Comparison of ENCODE assay signal across 8 mouse cellular contexts in the genomic region with DNA sequence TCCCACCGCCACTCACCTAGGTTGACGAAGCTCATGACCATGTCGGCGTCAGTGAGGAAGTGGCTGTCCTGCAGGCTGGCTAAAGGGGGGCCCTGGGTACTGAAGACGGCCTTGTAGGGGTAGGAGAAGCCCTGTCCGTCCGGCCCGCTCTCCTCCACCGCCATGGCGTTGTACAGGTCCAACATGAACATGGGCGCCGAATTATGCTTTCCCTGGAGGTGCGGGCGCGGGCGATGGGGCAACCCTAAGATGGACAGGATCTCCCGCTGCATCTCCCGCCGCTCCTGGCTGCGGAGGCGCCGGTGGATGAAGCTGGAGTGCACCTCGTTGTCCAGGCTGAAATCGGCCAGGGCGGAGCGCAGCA. TPM values are rescaled to one million over a fixed set of nuclear protein-coding genes. Genes with fewer than 3 reads are reported as not detected.
DNase-seq lines count a peak whose midpoint lies in the region; ATAC-seq and TF ChIP-seq lines count a peak whose summit lies in the region.

No protein-coding gene starts in this region.

- peak overlapping the region; percentile 78 for H3K4me3 ChIP-seq in gastrocnemius, adult 2 months
- H3K4me3 ChIP-seq in ES-E14 (ENCODE audit: insufficient read depth in 1 of 2, low read depth in 1 of 2, low read length in 2 of 2, poor library complexity in 1 of 2, severe bottlenecking in 1 of 2): peak overlapping the region; percentile 76 to 85
- H3K4me3 ChIP-seq in heart, embryonic 16.5 days (ENCODE audit: low read length): peak overlapping the region; percentile 79
- peak overlapping the region; percentile 50 for H3K4me3 ChIP-seq in liver, embryonic 15.5 days (replicated peaks)

- DNase-seq in gastrocnemius, adult 2 months: no peak
- DNase-seq in gastrocnemius, postnatal 25 days: no peak
- no peak for DNase-seq in ES-E14 (ENCODE audit: low read depth, low spot score)
- DNase-seq in right cerebral cortex, adult 2 months (ENCODE audit: low spot score in 2 of 2): no peak
- no peak for DNase-seq in left cerebral cortex, adult 18-20 months (ENCODE audit: low spot score in 2 of 2)
- DNase-seq in embryo, embryonic 10 days (ENCODE audit: low spot score): no peak

- H3K9me3 ChIP-seq in ES-E14 (ENCODE audit: control insufficient read depth, insufficient read depth, low read depth, low read length): no peaks in the 10 kb centered on the region
- H3K9me3 ChIP-seq in heart, embryonic 16.5 days (replicated peaks; ENCODE audit: control insufficient read depth, low read length): no peaks in the 10 kb centered on the region
- no peaks in the 10 kb centered on the region for H3K9me3 ChIP-seq in liver, embryonic 15.5 days (replicated peaks)

- 0% methylated on average over 26 of the region's 26 CpGs for WGBS in heart, embryonic 16.5 days
- under 1% methylated on average over 26 of the region's 26 CpGs for WGBS in liver, embryonic 15.5 days (ENCODE audit: insufficient replicate concordance)

- in situ Hi-C loops in ES-E14 (cut with MboI; ENCODE audit: low sequenced_read_pairs in 2 of 2, unreplicated experiment in 2 of 2): no loop called here

- peak overlapping the region; percentile 90 for H3K4me2 ChIP-seq in heart, embryonic 16.5 days (ENCODE audit: low read depth, low read length)
- H3K4me2 ChIP-seq in liver, embryonic 15.5 days: peak overlapping the region; percentile 63

- TF ChIP-seq CTCF in gastrocnemius, adult 2 months (IDR thresholded peaks at IDR 0.05): no peak

- no peaks in the 10 kb centered on the region for H3K36me3 ChIP-seq in ES-E14 (ENCODE audit: control insufficient read depth, insufficient read depth, low read length, poor library complexity, severe bottlenecking)
- no peaks in the 10 kb centered on the region for H3K36me3 ChIP-seq in heart, embryonic 16.5 days (ENCODE audit: control insufficient read depth, insufficient read depth)
- H3K36me3 ChIP-seq in liver, embryonic 15.5 days (replicated peaks): no peaks in the 10 kb centered on the region

- peak overlapping the region; percentile 63 for H3K9ac ChIP-seq in ES-E14 (ENCODE audit: insufficient read depth, low read depth, low read length, poor library complexity, severe bottlenecking)
- H3K9ac ChIP-seq in heart, embryonic 16.5 days (ENCODE audit: low read length): peak overlapping the region; percentile 86
- no peak overlapping the region for H3K9ac ChIP-seq in liver, embryonic 15.5 days

- peaks cover 0 to 18% of the 10 kb centered on the region in 2 experiments; a peak in 1 of 4 replicates for H3K4me1 ChIP-seq in ES-E14 (ENCODE audit: control insufficient read depth in 2 of 2, insufficient read depth in 2 of 2, low read length in 2 of 2, poor library complexity in 1 of 2)
- peaks cover 32% of the 10 kb centered on the region for H3K4me1 ChIP-seq in heart, embryonic 16.5 days (ENCODE audit: control insufficient read depth, insufficient read depth, low read length)
- H3K4me1 ChIP-seq in liver, embryonic 15.5 days (replicated peaks): peaks cover 17% of the 10 kb centered on the region

- peak overlapping the region; percentile 46; the same call in 1 of the 2 replicates for H3K27ac ChIP-seq in gastrocnemius, adult 2 months
- H3K27ac ChIP-seq in ES-E14 (ENCODE audit: insufficient read depth, low read depth, low read length, poor library complexity, severe bottlenecking): no peak overlapping the region
- peak overlapping the region; percentile 94 for H3K27ac ChIP-seq in heart, embryonic 16.5 days (ENCODE audit: low read length)
- no peak overlapping the region for H3K27ac ChIP-seq in liver, embryonic 15.5 days (replicated peaks)

- intact Hi-C loops in gastrocnemius, adult 2 months (cut with DNase I): no loop called here

- no peak for ATAC-seq in heart, embryonic 16.5 days (replicated peaks; ENCODE audit: extremely low read depth, insufficient read depth, low FRiP score)
- no peak for ATAC-seq in liver, embryonic 15.5 days (ENCODE audit: insufficient read depth)

- H3K27me3 ChIP-seq in heart, embryonic 16.5 days (ENCODE audit: control insufficient read depth, insufficient read depth, low read length): peaks cover 31% of the 10 kb centered on the region
- peaks cover 92% of the 10 kb centered on the region for H3K27me3 ChIP-seq in liver, embryonic 15.5 days

TF ChIP-seq in ES-E14, 5 proteins besides CTCF, POLR2A, EP300 and RAD21:
- no peak for TF ChIP-seq MAFK (IDR thresholded peaks at IDR 0.05; ENCODE audit: insufficient read depth, low read depth, low read length)
- TF ChIP-seq ZC3H11A (IDR thresholded peaks at IDR 0.05; ENCODE audit: borderline replicate concordance, low read depth, low read length): no peak
- TF ChIP-seq CHD2 (IDR thresholded peaks at IDR 0.05; ENCODE audit: low read depth, low read length): no peak
- no peak for TF ChIP-seq ZNF384 (IDR thresholded peaks at IDR 0.05; ENCODE audit: low read depth, low read length)
- TF ChIP-seq HCFC1 (IDR thresholded peaks at IDR 0.05; ENCODE audit: borderline replicate concordance, insufficient read depth, low read length): no peak
TF ChIP-seq in ES-E14: peak in this region for 0.

RNA-seq across cellular contexts. Expression of a gene that starts 0.5 kb away (rescaled TPM):
- under 1 TPM; 0.23 to 0.45 TPM for total RNA-seq in gastrocnemius, adult 2 months (2021)
- total RNA-seq in gastrocnemius, postnatal 25 days (2021): 1 to 10 TPM in 1 of 2 experiments, under 1 TPM in 1; 0.87 to 1.8 TPM
- total RNA-seq in ES-E14 (2012; rRNA removed): 1.4 and 2.3 TPM in 2 replicates
- polyA plus RNA-seq in heart, embryonic 16.5 days (2015; fragmentation: Nextera tagmentation; extraction: Ambion mirVana): 32.8 and 33.3 TPM in 2 replicates
- 1.6 and 2.2 TPM in 2 replicates for polyA plus RNA-seq in liver, embryonic 15.5 days (2015; fragmentation: Nextera tagmentation; extraction: Ambion mirVana)
- total RNA-seq in left cerebral cortex, adult 18-20 months (2021): 10 to 100 TPM; 12.8 to 13.9 TPM

RNA-seq across cellular contexts. Expression of a gene that starts 37.9 kb away (rescaled TPM):
- not detected for total RNA-seq in gastrocnemius, adult 2 months (2021)
- total RNA-seq in gastrocnemius, postnatal 25 days (2021): not detected
- total RNA-seq in ES-E14 (2012; rRNA removed): 0.05 and 0.13 TPM in 2 replicates
- polyA plus RNA-seq in heart, embryonic 16.5 days (2015; fragmentation: Nextera tagmentation; extraction: Ambion mirVana): 0.69 and 1.6 TPM in 2 replicates
- 0.03 TPM in 1 of 2 replicates, not detected in the other for polyA plus RNA-seq in liver, embryonic 15.5 days (2015; fragmentation: Nextera tagmentation; extraction: Ambion mirVana)
- under 1 TPM; 0.23 to 0.28 TPM for total RNA-seq in left cerebral cortex, adult 18-20 months (2021)

Comparison
In these comparisons a context has a peak if more than half of its experiments do, and no peak if none do; other contexts are left out.
1. H3K27ac ChIP-seq: peak in gastrocnemius, adult 2 months (single experiment) and heart, embryonic 16.5 days (single experiment); none in ES-E14 (single experiment) and liver, embryonic 15.5 days (single experiment).
2. Peak in every context shown above with its lines, with median percentiles within 50 percentile points of each other: H3K4me3 ChIP-seq.